8 mouse cellular contexts compared by ENCODE assay signal in the genomic region with DNA sequence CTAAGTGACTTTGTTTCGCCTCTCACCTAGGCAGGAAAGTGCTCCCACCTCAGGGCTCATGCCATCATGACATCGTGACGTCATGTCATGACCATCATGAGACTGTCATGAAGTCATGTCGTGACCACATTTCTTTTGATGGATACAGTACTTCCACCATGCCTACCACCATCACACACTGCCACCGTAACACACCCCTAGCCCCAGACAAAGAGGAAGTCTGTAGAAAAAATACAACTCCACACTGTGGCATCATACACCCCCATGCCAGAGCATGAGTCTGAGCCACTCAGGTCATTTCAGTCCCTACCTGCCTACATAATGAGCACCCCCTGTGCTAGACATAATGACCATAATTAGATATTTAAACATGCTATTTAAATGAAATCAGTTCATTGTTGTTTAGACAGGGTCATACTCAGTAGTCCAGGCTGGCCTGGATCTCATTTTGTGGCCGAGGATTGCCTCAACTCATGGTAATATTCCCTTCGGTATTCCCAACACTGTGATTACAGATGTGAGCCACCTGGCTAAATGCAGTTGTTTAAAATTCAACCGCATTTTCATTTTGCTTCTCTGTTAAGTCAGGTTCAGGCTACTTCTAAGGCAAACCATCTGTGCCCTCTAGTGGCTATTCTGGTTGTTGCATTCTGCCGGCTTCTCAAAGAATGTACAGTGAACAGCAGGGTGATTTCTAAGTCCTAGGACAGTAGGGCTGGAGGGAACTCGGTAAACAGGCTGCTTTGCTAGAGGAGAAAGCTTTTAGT. TPM values are rescaled to one million over a fixed set of nuclear protein-coding genes. Genes with fewer than 3 reads are reported as not detected.
DNase-seq lines count a peak whose midpoint lies in the region.

No protein-coding gene starts in this region.

- no peaks in the 10 kb centered on the region for H3K27me3 ChIP-seq in midbrain, embryonic 10.5 days (ENCODE audit: low read depth, poor library complexity, severe bottlenecking)

- H3K27ac ChIP-seq in midbrain, embryonic 10.5 days (replicated peaks) = no peak overlapping the region

- H3K36me3 ChIP-seq in midbrain, embryonic 10.5 days = no peaks in the 10 kb centered on the region

- DNase-seq in adrenal gland, adult 18-20 months (ENCODE audit: low spot score in 2 of 2) = peak; percentile 78 to 82
- peak; percentile 96 for DNase-seq in embryo, embryonic 10.5 days (ENCODE audit: low spot score)
- peak; percentile 42 for DNase-seq in gastrocnemius, postnatal 25 days
- peak; percentile 77 for DNase-seq in kidney, adult 11 months
- peak; percentile 77 to 84 for DNase-seq in left cerebral cortex, postnatal 36 days (ENCODE audit: low spot score in 2 of 2)
- peak; percentile 76 for DNase-seq in midbrain, embryonic 10.5 days (ENCODE audit: low spot score)
- peak; percentile 80 to 81 for DNase-seq in right cerebral cortex, postnatal 36 days (ENCODE audit: low spot score in 2 of 2)
- DNase-seq in yolk sac, embryonic 10.5 days (ENCODE audit: low spot score) = peak; percentile 70

- WGBS in midbrain, embryonic 10.5 days = 43% methylated on average over 10 of the region's 10 CpGs

- intact Hi-C loops in left cerebral cortex, postnatal 36 days (cut with DNase I) = loop anchor here (1.0 kb wide), 1 partner anchor 121 kb away; no protein-coding TSS in a partner anchor

- H3K4me3 ChIP-seq in midbrain, embryonic 10.5 days = no peak overlapping the region

- peaks cover 4% of the 10 kb centered on the region; the same call in 1 of the 2 replicates for H3K4me1 ChIP-seq in midbrain, embryonic 10.5 days

- H3K9me3 ChIP-seq in midbrain, embryonic 10.5 days (replicated peaks) = no peaks in the 10 kb centered on the region

RNA-seq across cellular contexts. Expression of a gene that starts 39.0 kb away (rescaled TPM):
- under 1 TPM in 1 of 2 experiments, not detected in 1; 0.06 TPM for total RNA-seq in adrenal gland, adult 18-20 months (2021)
- total RNA-seq in gastrocnemius, postnatal 25 days (2021) = not detected
- under 1 TPM; 0.32 to 0.39 TPM for total RNA-seq in left cerebral cortex, postnatal 36 days (2021)
- 0.10 TPM in 1 of 2 replicates, not detected in the other for polyA plus RNA-seq in midbrain, embryonic 10.5 days (2016; fragmentation: Nextera tagmentation; extraction: Ambion mirVana)

Comparison
In these comparisons a context has a peak if more than half of its experiments do, and no peak if none do; other contexts are left out.
1. DNase-seq: peak in every context shown above with its lines; median percentile 96 in embryo, embryonic 10.5 days; 80 in left cerebral cortex, postnatal 36 days; 80 in right cerebral cortex, postnatal 36 days; 80 in adrenal gland, adult 18-20 months; 77 in kidney, adult 11 months; 76 in midbrain, embryonic 10.5 days; 70 in yolk sac, embryonic 10.5 days; 42 in gastrocnemius, postnatal 25 days.